Mouse (Mus musculus) heart, postnatal 25 days (tissue): ENCODE measurements around the gene Spic. TPM values are rescaled to one million over a fixed set of nuclear protein-coding genes. Genes with fewer than 3 reads are reported as not detected.
"Not testable (repeated sequence)": the region's sequence is repeated elsewhere in the genome, so short reads cannot be mapped to it uniquely, and the experiment has no call there.

Source experiments
- DNase-seq: peaks from one replicate; pipeline ENCODE4 v3.0.0; 2022; ENCODE audit warnings: low spot score
- intact Hi-C: fragments of 180-260 bp; cut with DNase I; formaldehyde crosslinking; loops from one replicate; pipeline ENCODE4 v1.15.1; 2025
- total RNA-seq, 2 experiments: library from RNA; stranded (reverse); gene quantifications; 2 replicates each; pipeline ENCODE4 v1.2.3; 2021

Spic gene
- total RNA-seq, 2 experiments from 2014 or later: 0.29 TPM; not detected in 1

DNA sequence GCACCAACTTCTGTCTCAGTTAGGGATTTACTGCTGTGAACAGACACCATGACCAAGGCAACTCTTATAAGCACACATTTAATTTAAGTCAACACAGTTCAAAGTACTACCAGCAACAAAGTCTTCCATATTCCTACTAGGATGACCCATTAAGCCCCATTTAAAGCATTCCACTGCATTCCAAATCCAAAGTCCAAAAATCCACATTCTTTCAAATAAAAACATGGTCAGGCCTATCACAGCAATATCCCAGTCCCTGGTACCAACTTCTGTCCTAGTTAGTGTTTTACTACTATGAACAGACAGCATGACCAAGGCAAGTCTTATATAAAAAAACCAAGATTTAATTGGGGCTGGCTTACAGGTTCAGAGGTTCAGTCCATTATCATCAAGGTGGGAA, 21.0 kb downstream of the Spic start:
- intact Hi-C loops, DNase-seq: not testable (repeated sequence)

DNA sequence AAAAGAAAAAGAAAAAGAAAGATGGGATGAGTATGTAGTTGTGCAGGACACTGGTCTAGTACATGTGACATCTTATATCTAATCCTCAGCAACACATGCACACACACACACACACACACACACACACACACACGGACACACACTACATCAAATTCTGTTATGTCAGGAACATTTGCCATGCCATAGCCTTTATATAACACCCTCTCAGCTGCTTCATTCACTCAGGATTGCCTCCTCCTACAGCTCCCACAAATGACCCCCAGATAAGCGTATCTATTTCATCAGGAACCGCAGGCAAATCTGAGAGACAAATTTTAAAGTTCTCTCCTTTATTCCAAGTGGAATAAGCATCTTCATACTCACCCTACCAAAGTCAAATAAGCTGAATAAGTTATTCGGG, 25.9 kb downstream of the Spic start:
- DNase-seq: no peak
- intact Hi-C loops: no loop called here

DNA sequence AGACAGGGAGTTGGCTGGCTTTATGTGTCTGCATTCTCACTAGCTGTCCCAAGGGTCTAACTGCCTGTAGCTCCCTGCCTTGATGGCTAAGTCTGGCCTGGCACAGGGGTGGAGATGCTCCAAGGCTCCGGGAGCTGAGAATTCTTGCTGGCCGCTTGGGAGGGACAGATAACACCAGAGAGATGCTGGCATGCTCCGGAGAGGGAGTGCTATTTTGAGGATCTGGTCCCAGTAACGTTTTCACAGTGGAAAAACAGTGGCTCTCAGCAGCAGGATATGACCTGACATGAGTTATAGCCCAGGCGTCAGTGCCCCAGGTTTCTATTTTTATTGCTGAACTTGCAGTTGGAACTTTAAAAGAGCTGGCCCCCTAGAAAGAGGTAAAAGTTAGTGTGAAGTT, 39.4 kb downstream of the Spic start:
- no peak for DNase-seq

GRCm38 (mm10) chr10:88631330-88631953, 53.4 kb downstream of the Spic start:
- DNase-seq: no peak
- intact Hi-C loops: no loop called here

More for the DNA sequence above, 39.4 kb downstream of the Spic start:
- intact Hi-C loops: no loop called here

- no peak for DNase-seq
- intact Hi-C loops: no loop called here
Observed at GRCm38 (mm10) chr10:88630663-88631329, 54.0 kb downstream of the Spic start.

DNA sequence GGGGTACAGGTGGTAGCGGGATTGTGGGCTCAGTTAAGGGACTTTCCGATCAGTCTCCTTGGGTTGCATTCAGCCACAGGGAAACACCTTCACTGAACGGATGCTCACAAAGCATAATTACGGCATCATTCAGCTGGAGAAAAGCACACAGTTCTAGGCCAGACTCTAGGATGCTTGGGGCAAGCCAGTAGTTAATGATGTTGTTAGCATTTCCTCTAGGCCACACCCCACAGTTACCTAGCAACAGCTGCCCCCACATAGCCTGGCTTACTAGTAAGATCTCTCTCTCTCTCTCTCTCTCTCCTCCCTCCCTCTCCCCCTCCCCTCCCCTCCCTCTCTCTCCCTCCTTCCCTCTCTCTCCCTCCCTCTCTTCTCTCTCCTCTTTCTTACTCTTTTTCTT, 57.8 kb downstream of the Spic start:
- intact Hi-C loops: no loop called here
- no peak for DNase-seq

DNA sequence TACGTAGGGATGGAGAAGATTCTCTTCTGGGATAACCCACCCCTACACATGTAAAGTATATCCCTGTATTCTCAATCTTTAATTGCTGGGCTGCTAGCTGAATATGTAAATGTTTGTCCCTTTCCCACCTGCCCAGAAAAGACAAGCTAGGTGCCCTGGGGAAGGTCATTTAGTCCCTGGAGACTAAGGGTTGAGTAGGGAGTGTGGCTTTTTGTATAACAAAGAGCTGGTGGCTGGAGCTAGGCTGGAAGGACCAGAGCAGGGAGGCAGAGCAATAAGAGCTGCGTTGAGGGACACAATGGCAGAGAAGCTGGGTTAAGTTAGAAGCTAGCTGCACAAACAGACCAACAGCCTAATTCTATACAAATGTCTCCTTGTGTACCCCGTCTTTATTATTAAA, 58.6 kb downstream of the Spic start:
- no peak for DNase-seq
- intact Hi-C loops: no loop called here

Other genes with a start within 250 kb of the Spic start
- not detected for gene Sycp3, start 225.4 kb downstream of the Spic start, total RNA-seq
- gene Chpt1, start 180.9 kb downstream of the Spic start, total RNA-seq: 100 to 1,000 TPM; 304 to 315 TPM
- gene Mybpc1, start 79.9 kb downstream of the Spic start, total RNA-seq: under 1 TPM; 0.34 to 0.64 TPM
- gene Arl1, start 45.8 kb upstream of the Spic start, total RNA-seq: 10 to 100 TPM; 83.2 to 86.4 TPM
- 10 to 100 TPM; 11.0 to 11.6 TPM for gene Utp20, start 141.8 kb upstream of the Spic start, total RNA-seq
- not detected for gene Slc5a8, start 201.0 kb upstream of the Spic start, total RNA-seq